ENCODE assay signal across 24 mouse cellular contexts in the genomic region with DNA sequence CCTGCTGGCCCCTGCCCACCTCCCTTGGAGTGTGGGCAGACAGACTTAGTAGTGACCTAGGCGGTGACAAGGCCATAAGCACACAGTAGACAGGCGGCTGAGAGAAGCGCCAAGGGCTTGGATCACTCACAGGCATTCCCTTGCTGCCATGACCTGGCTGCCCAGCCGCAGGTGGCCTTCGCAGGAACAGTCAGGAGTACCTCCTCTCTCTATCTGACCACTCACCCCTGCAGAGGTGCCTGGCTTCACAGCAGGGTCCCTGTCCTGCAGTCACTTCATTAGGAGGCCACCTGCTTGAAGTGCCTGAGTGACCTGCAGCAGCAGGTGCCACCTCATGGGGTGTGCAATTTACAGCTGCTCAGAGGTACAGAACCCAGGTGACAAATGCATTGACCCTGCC. TPM values are rescaled to one million over a fixed set of nuclear protein-coding genes. Genes with fewer than 3 reads are reported as not detected.
DNase-seq lines count a peak whose midpoint lies in the region; ATAC-seq and TF ChIP-seq lines count a peak whose summit lies in the region.
"Had no signal": no experiment of that assay in that cellular context is flagged by ENCODE, and none has a peak within 500 bp of the region (broad histone marks: within the 10 kb centered on the region; RNA-seq: fewer than 3 reads in every experiment).

No protein-coding gene starts in this region.

- peak; percentile 54 for DNase-seq in cerebellum, adult 11-12 months
- DNase-seq in cerebellum, postnatal 10 days = no peak
- no peak for DNase-seq in heart, adult 2 months
- no peak for DNase-seq in heart, adult 8-10 months (ENCODE audit: low spot score)
- DNase-seq in heart, postnatal 25 days (ENCODE audit: low spot score) = no peak
- DNase-seq: cerebellum, adult 9-10 months; gastrocnemius, postnatal 25 days; kidney, adult 11 months; kidney, postnatal 14 days; layer of hippocampus, adult 9-11 months; lung, postnatal 36 days; right cerebral cortex, postnatal 25 days had no signal

- peak overlapping the region; percentile 52 for H3K27ac ChIP-seq in heart, adult 2 months
- H3K27ac ChIP-seq in heart, embryonic 16.5 days (ENCODE audit: low read length) = no peak overlapping the region
- H3K27ac ChIP-seq in brown adipose tissue, adult 24 weeks (replicated peaks; ENCODE audit: low read depth, low read length) = 0 out of 2 replicates have a peak overlapping the region, but pooled peaks have one; percentile 31
- H3K27ac ChIP-seq: forebrain, embryonic 13.5 days; hindbrain, embryonic 12.5 days; limb, embryonic 10.5 days; limb, embryonic 15.5 days; stomach, embryonic 15.5 days had no signal

- no peaks in the 10 kb centered on the region for H3K27me3 ChIP-seq in heart, adult 2 months (ENCODE audit: control insufficient read depth, insufficient read depth, low read length)
- H3K27me3 ChIP-seq in heart, embryonic 16.5 days (ENCODE audit: control insufficient read depth, insufficient read depth, low read length) = no peaks in the 10 kb centered on the region
- H3K27me3 ChIP-seq: forebrain, embryonic 13.5 days; heart, embryonic 15.5 days; hindbrain, embryonic 12.5 days; limb, embryonic 15.5 days; Patski; stomach, embryonic 15.5 days had no signal

- no peak for TF ChIP-seq POLR2A in heart, adult 2 months (IDR thresholded peaks at IDR 0.05; ENCODE audit: insufficient read depth, low read depth, low read length)

- intact Hi-C loops in heart, adult 2 months (cut with DNase I) = no loop called here
- intact Hi-C loops in heart, postnatal 25 days (cut with DNase I) = no loop called here

- no peak for TF ChIP-seq EP300 in heart, adult 2 months (IDR thresholded peaks at IDR 0.05; ENCODE audit: insufficient read depth, low read depth, low read length)

- peaks cover 41% of the 10 kb centered on the region for H3K4me1 ChIP-seq in heart, adult 2 months (ENCODE audit: control insufficient read depth, insufficient read depth, low read length)
- peaks cover 84% of the 10 kb centered on the region for H3K4me1 ChIP-seq in heart, embryonic 16.5 days (ENCODE audit: control insufficient read depth, insufficient read depth, low read length)
- peaks cover 40% of the 10 kb centered on the region for H3K4me1 ChIP-seq in brown adipose tissue, adult 24 weeks (ENCODE audit: control insufficient read depth, insufficient read depth, insufficient read length, low read length)

- peaks cover 6% of the 10 kb centered on the region for H3K36me3 ChIP-seq in heart, adult 2 months (ENCODE audit: control insufficient read depth, insufficient read depth, low read length)
- H3K36me3 ChIP-seq in heart, embryonic 16.5 days (ENCODE audit: control insufficient read depth, insufficient read depth) = no peaks in the 10 kb centered on the region
- H3K36me3 ChIP-seq: heart, embryonic 15.5 days; hindbrain, embryonic 12.5 days; limb, embryonic 10.5 days; limb, embryonic 15.5 days; stomach, embryonic 15.5 days had no signal

- no peak overlapping the region for H3K9ac ChIP-seq in heart, adult 2 months (ENCODE audit: low read depth, low read length)
- H3K9ac ChIP-seq in heart, embryonic 16.5 days (ENCODE audit: low read length) = peak overlapping the region; percentile 17; the same call in 1 of the 2 replicates
- H3K9ac ChIP-seq: forebrain, embryonic 13.5 days; heart, embryonic 15.5 days; hindbrain, embryonic 12.5 days; limb, embryonic 15.5 days; stomach, embryonic 15.5 days had no signal

- TF ChIP-seq CTCF in heart, adult 2 months (IDR thresholded peaks at IDR 0.05) = no peak

- H3K79me2 ChIP-seq in heart, adult 2 months (replicated peaks; ENCODE audit: control insufficient read depth, insufficient read depth, low read length) = 0 out of 2 replicates have a peak, but pooled peaks cover 2% of the 10 kb centered on the region

- no peaks in the 10 kb centered on the region for H3K9me3 ChIP-seq in heart, embryonic 16.5 days (replicated peaks; ENCODE audit: control insufficient read depth, low read length)
- H3K9me3 ChIP-seq: forebrain, embryonic 13.5 days; heart, embryonic 15.5 days; hindbrain, embryonic 12.5 days; limb, embryonic 10.5 days; limb, embryonic 15.5 days; stomach, embryonic 15.5 days had no signal

- WGBS in heart, adult 2 months = 58% methylated on average over 5 of the region's 5 CpGs
- 63% methylated on average over 5 of the region's 5 CpGs for WGBS in heart, embryonic 16.5 days

- no peak overlapping the region for H3K4me3 ChIP-seq in heart, adult 2 months
- no peak overlapping the region for H3K4me3 ChIP-seq in heart, embryonic 16.5 days (ENCODE audit: low read length)
- no peak overlapping the region for H3K4me3 ChIP-seq in brown adipose tissue, adult 24 weeks (ENCODE audit: insufficient read depth, low read depth, low read length)
- H3K4me3 ChIP-seq: erythroblast, embryonic 14.5 days; forebrain, embryonic 13.5 days; heart, embryonic 15.5 days; hindbrain, embryonic 12.5 days; limb, embryonic 10.5 days; limb, embryonic 15.5 days; stomach, embryonic 15.5 days had no signal

- H3K4me2 ChIP-seq in heart, embryonic 16.5 days (ENCODE audit: low read depth, low read length) = no peak overlapping the region
- H3K4me2 ChIP-seq: forebrain, embryonic 13.5 days; heart, embryonic 15.5 days; hindbrain, embryonic 12.5 days; limb, embryonic 15.5 days; midbrain, embryonic 11.5 days; stomach, embryonic 15.5 days had no signal

- no peak for ATAC-seq in heart, embryonic 16.5 days (replicated peaks; ENCODE audit: extremely low read depth, insufficient read depth, low FRiP score)
- ATAC-seq: forebrain, embryonic 13.5 days; midbrain, embryonic 16.5 days; Patski had no signal

RNA-seq across cellular contexts. Expression of a gene that starts 50.4 kb away (rescaled TPM):
- total RNA-seq in heart, adult 2 months (2021) = 10 to 100 TPM; 40.1 TPM
- polyA plus RNA-seq in heart, adult 2 months (2012; rRNA removed) = 34.9 and 37.7 TPM in 2 replicates
- total RNA-seq in heart, adult 8-10 months (2022) = 10 to 100 TPM; 39.8 to 52.2 (median 44.5) TPM
- 6.9 and 7.3 TPM in 2 replicates for polyA plus RNA-seq in heart, embryonic 16.5 days (2015; fragmentation: Nextera tagmentation; extraction: Ambion mirVana)
- 10 to 100 TPM; 42.5 to 50.9 TPM for total RNA-seq in heart, postnatal 25 days (2021)
- 20.3 and 21.8 TPM in 2 replicates for polyA plus RNA-seq in brown adipose tissue, adult 24 weeks (2012; ENCODE audit: insufficient read depth, insufficient read length, missing spikeins)
